Mouse (Mus musculus): ENCODE measurements at regions not wholly inside any gene's neighbourhood (a gene's known extent, or its start where the extent isn't known, plus 50 kb on each side); places are given as distances from the start of the nearest gene placed in this dataset.

DNA sequence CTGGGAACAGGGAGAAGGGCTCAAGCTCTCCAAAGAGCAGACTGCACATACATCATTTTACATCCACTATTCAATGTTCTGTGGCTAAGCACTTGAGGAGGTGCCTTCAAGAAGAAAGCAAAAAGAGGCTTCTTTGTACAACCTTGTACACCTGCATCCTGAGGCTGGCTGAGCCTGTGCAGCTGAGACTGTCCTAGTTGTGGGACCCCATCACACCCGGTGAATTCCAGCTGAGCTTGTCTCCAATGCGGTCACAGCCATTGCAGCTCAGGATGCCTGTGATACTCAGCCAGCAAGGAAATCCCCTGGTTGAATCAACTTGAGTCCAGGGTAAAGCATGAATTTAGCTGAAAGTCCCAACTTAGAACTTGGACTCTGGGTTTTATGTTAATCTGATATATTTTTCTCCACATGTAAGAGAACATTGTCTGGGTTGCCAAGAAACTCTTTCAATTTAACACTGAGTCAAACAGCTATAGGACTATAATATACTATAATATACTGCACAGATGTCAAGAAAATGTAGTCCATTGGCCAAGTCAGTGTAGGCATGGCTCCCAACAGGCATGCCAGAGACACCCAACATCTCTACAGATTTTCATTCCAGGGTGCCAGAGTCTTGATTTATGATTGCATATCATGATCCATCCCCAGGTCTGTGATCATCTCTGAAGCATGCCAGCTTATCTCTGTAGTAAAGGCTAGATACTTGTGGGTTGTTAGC, 599.2 kb downstream of the Pard3 start:
- Histone ChIP-seq H3K4me3 (replicated peaks; ENCODE audit: low read depth, low read length) (no peak overlapping the region), H3K36me3 (ENCODE audit: insufficient read depth, low read length) (no peaks in the 10 kb centered on the region), H3K4me2 (ENCODE audit: low read length) (no peak overlapping the region), H3K27ac (no peak overlapping the region), H3K9ac (ENCODE audit: low read depth, low read length) (no peak overlapping the region), H3K9me3 (replicated peaks; ENCODE audit: low read length) (no peaks in the 10 kb centered on the region), H3K27me3 (ENCODE audit: insufficient read depth, low read length) (no peaks in the 10 kb centered on the region), H3K4me1 (replicated peaks; ENCODE audit: insufficient read depth, low read length) (no peaks in the 10 kb centered on the region)
- no peak for TF ChIP-seq CTCF (IDR thresholded peaks at IDR 0.05; ENCODE audit: low read depth)
- WGBS: 90% methylated on average over 2 of the region's 2 CpGs
- DNase-seq (ENCODE audit: low spot score) (no peak), ATAC-seq (replicated peaks; ENCODE audit: low FRiP score, low read depth) (no peak)

DNA sequence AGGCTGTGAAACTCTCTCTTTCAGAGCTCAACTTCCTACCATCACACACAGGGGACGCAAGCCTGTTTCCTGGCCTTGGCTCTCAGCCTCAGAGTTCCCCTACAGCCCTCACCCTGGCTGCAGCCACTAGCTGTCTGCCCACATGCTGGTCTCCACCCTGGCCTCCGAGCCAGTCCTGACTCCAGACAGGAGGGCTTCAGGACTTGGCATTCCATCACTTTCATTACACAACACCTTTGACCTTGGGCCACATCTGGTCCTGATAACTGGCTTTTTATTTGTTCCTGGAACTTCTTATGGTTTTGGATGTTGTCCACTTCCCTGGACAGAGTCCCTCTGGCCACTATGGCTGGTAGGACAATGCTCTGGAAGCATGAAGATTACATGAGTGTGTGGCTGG, 602.9 kb downstream of the Pard3 start:
- H3K4me3 ChIP-seq (replicated peaks; ENCODE audit: low read depth, low read length): no peak overlapping the region
- no peaks in the 10 kb centered on the region for H3K36me3 ChIP-seq (ENCODE audit: insufficient read depth, low read length)
- no peak for TF ChIP-seq CTCF (IDR thresholded peaks at IDR 0.05; ENCODE audit: low read depth)
- no peak overlapping the region for H3K4me2 ChIP-seq (ENCODE audit: low read length)
- no peaks in the 10 kb centered on the region for H3K4me1 ChIP-seq (replicated peaks; ENCODE audit: insufficient read depth, low read length)
- H3K27ac ChIP-seq: no peak overlapping the region
- no peaks in the 10 kb centered on the region for H3K9me3 ChIP-seq (replicated peaks; ENCODE audit: low read length)
- ATAC-seq (replicated peaks; ENCODE audit: low FRiP score, low read depth): no peak
- WGBS: 60% methylated on average over 2 of the region's 2 CpGs
- no peaks in the 10 kb centered on the region for H3K27me3 ChIP-seq (ENCODE audit: insufficient read depth, low read length)
- DNase-seq (ENCODE audit: low spot score): no peak
- no peak overlapping the region for H3K9ac ChIP-seq (ENCODE audit: low read depth, low read length)

DNA sequence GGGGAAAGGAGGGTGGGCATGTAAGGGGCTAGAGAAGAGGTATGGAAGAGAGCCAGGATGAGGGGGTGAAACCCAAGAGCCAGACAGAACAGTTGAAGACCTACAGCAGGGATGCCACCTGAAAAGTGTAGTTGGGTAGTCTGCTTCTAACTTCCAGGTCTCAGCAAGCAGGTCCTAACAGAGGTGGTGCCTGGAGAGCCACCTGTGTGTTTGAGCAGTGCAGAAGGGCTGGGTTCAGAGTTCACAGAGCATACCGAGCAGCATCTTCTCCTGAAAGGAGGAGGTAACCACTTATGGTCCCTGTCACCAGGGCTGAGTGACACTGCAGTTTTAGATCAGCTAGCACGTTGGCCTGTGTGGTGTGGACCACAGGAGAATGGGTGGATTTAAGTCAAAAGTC, 605.3 kb downstream of the Pard3 start:
- H3K4me2 ChIP-seq (ENCODE audit: low read length): no peak overlapping the region
- H3K9ac ChIP-seq (ENCODE audit: low read depth, low read length): no peak overlapping the region
- no peak for TF ChIP-seq CTCF (IDR thresholded peaks at IDR 0.05; ENCODE audit: low read depth)
- H3K4me3 ChIP-seq (replicated peaks; ENCODE audit: low read depth, low read length): no peak overlapping the region
- ATAC-seq (replicated peaks; ENCODE audit: low FRiP score, low read depth) (no peak), DNase-seq (ENCODE audit: low spot score) (no peak)
- no peaks in the 10 kb centered on the region for H3K27me3 ChIP-seq (ENCODE audit: insufficient read depth, low read length)
- no peak overlapping the region for H3K27ac ChIP-seq
- H3K9me3 ChIP-seq (replicated peaks; ENCODE audit: low read length): no peaks in the 10 kb centered on the region
- H3K36me3 ChIP-seq (ENCODE audit: insufficient read depth, low read length): no peaks in the 10 kb centered on the region
- 39% methylated on average over 2 of the region's 2 CpGs for WGBS
- H3K4me1 ChIP-seq (replicated peaks; ENCODE audit: insufficient read depth, low read length): no peaks in the 10 kb centered on the region

DNA sequence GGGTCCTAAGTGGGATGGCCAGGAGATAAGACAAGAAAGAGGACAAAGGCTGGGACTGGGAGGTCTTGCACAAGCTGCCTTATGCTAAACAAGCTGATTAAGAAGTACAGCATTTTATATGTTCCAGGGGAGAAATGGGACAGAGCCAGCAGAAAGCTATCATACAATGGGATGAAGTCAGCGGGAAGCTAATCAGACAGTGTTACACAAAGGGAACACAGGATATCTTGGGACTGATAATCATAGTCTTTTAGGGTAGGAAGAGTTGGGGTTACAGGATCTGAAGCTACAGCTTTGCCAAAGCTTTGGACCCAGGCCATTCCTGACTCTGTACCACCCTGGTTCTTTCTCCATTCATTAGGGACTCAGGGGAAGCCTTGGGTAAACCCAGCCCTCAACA, 610.4 kb downstream of the Pard3 start:
- H3K27ac ChIP-seq: no peak overlapping the region
- DNase-seq (ENCODE audit: low spot score): no peak
- no peaks in the 10 kb centered on the region for H3K27me3 ChIP-seq (ENCODE audit: insufficient read depth, low read length)
- H3K4me1 ChIP-seq (replicated peaks; ENCODE audit: insufficient read depth, low read length): no peaks in the 10 kb centered on the region
- no peak overlapping the region for H3K9ac ChIP-seq (ENCODE audit: low read depth, low read length)
- no peaks in the 10 kb centered on the region for H3K9me3 ChIP-seq (replicated peaks; ENCODE audit: low read length)
- no peak for ATAC-seq (replicated peaks; ENCODE audit: low FRiP score, low read depth)
- H3K4me3 ChIP-seq (replicated peaks; ENCODE audit: low read depth, low read length): no peak overlapping the region
- no peak overlapping the region for H3K4me2 ChIP-seq (ENCODE audit: low read length)
- TF ChIP-seq CTCF (IDR thresholded peaks at IDR 0.05; ENCODE audit: low read depth): no peak
- 81% methylated on average over 1 of the region's 1 CpGs for WGBS
- H3K36me3 ChIP-seq (ENCODE audit: insufficient read depth, low read length): no peaks in the 10 kb centered on the region

DNA sequence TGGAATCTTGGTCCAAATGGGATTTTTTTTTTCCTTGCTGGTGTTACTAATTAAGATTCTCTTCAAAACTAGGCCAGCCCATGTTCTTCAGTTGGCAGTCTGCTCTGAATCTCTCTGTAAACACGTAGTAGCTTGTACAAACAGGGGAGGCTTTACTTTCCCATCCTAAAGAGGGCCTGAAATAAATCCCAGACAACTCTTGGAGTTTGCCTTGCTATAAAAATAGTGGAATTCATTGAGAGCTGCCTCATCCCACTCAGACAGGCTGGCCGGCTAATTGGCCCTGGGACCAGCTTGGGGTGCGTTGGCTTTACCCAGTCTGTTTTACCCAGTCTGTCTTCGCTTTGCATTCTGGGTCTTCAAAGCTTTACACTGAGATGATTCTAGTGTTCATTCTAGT, 611.7 kb downstream of the Pard3 start:
- H3K27ac ChIP-seq: no peak overlapping the region
- H3K4me2 ChIP-seq (ENCODE audit: low read length): no peak overlapping the region
- H3K9me3 ChIP-seq (replicated peaks; ENCODE audit: low read length): no peaks in the 10 kb centered on the region
- no peak overlapping the region for H3K4me3 ChIP-seq (replicated peaks; ENCODE audit: low read depth, low read length)
- DNase-seq (ENCODE audit: low spot score) (no peak), ATAC-seq (replicated peaks; ENCODE audit: low FRiP score, low read depth) (no peak)
- no peaks in the 10 kb centered on the region for H3K36me3 ChIP-seq (ENCODE audit: insufficient read depth, low read length)
- WGBS: 76% methylated on average over 4 of the region's 4 CpGs
- TF ChIP-seq CTCF (IDR thresholded peaks at IDR 0.05; ENCODE audit: low read depth): no peak
- no peak overlapping the region for H3K9ac ChIP-seq (ENCODE audit: low read depth, low read length)
- no peaks in the 10 kb centered on the region for H3K27me3 ChIP-seq (ENCODE audit: insufficient read depth, low read length)
- H3K4me1 ChIP-seq (replicated peaks; ENCODE audit: insufficient read depth, low read length): no peaks in the 10 kb centered on the region

DNA sequence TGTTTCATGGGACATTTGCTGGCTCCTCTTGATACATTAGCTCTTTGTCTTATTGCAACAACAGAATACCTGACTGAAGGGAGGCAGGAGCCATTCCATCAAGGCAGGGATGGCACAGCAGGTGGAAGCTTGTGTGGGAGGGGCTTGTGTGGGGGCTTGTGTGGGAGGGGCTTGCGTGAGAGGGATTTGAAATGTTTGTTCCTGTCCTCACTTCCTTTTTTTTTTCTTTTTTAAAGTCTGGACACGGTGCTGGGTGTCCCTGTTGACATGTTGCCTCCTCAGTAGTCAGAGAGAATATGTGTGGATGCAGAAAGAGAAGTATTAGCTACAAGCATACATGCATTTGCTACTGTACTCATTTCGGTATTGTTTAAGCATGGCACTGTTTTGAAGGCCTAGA, 616.5 kb downstream of the Pard3 start:
- no peak for ATAC-seq (replicated peaks; ENCODE audit: low FRiP score, low read depth)

DNA sequence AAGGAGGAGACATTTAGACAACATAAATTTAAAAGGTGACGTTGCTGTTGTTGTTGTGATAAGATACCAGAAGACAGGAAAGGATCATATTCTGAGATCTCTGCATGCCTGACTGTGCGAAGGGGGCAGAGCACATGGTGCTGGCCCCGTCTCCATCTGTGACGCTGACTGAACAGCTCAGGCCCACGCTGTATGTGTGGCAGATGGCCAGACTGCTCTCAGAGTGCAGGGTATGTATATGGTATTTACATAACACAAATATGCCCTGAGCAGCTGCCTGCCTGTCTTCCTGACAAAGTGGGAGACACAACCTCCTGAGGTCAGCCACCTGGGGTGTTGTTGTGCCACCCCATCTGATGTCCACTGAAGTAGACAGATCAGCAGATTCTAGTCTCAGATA, 620.5 kb downstream of the Pard3 start:
- H3K4me3 ChIP-seq (replicated peaks; ENCODE audit: low read depth, low read length): no peak overlapping the region
- no peak for TF ChIP-seq CTCF (IDR thresholded peaks at IDR 0.05; ENCODE audit: low read depth)
- H3K9me3 ChIP-seq (replicated peaks; ENCODE audit: low read length): no peaks in the 10 kb centered on the region
- H3K9ac ChIP-seq (ENCODE audit: low read depth, low read length): no peak overlapping the region
- no peaks in the 10 kb centered on the region for H3K4me1 ChIP-seq (replicated peaks; ENCODE audit: insufficient read depth, low read length)
- 32% methylated on average over 5 of the region's 5 CpGs for WGBS
- DNase-seq (ENCODE audit: low spot score) (no peak), ATAC-seq (replicated peaks; ENCODE audit: low FRiP score, low read depth) (no peak)
- H3K4me2 ChIP-seq (ENCODE audit: low read length): no peak overlapping the region
- no peak overlapping the region for H3K27ac ChIP-seq
- no peaks in the 10 kb centered on the region for H3K27me3 ChIP-seq (ENCODE audit: insufficient read depth, low read length)
- no peaks in the 10 kb centered on the region for H3K36me3 ChIP-seq (ENCODE audit: insufficient read depth, low read length)

More for the DNA sequence above, 616.5 kb downstream of the Pard3 start:
- 76% methylated on average over 3 of the region's 3 CpGs for WGBS
- Histone ChIP-seq H3K9ac (ENCODE audit: low read depth, low read length) (no peak overlapping the region), H3K9me3 (replicated peaks; ENCODE audit: low read length) (no peaks in the 10 kb centered on the region), H3K4me2 (ENCODE audit: low read length) (no peak overlapping the region), H3K4me1 (replicated peaks; ENCODE audit: insufficient read depth, low read length) (no peaks in the 10 kb centered on the region), H3K27me3 (ENCODE audit: insufficient read depth, low read length) (no peaks in the 10 kb centered on the region), H3K27ac (no peak overlapping the region), H3K36me3 (ENCODE audit: insufficient read depth, low read length) (no peaks in the 10 kb centered on the region), H3K4me3 (replicated peaks; ENCODE audit: low read depth, low read length) (no peak overlapping the region)
- DNase-seq (ENCODE audit: low spot score): no peak
- TF ChIP-seq CTCF (IDR thresholded peaks at IDR 0.05; ENCODE audit: low read depth): no peak
